Mouse (Mus musculus) layer of hippocampus, adult 11-12 months (tissue): ENCODE measurements at regions not wholly inside any gene's neighbourhood (a gene's known extent, or its start where the extent isn't known, plus 50 kb on each side); places are given as distances from the start of the nearest gene placed in this dataset.

ENCODE experiments used
- DNase-seq: peaks from one replicate; pipeline ENCODE4 v3.0.0; 2022; ENCODE audit warnings: low spot score

DNA sequence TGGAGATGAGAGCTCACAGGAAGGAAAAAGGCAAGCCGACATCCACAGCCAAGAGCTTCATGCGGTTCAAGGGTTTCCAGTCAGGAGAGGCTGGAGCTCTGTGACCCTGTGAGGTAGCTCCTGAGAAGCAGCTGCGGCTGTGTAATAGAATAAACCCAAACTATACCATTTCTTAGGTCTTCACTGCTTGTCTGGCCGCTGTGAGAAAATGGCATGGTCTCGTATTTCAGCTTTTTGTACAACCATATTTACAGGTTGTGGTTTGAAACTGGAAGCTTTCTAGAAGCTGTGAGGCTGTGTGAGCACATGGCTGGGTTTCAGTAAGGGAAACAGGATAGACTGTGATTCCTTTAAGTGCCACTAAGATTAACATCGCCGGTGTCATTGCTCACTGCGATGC, 388.6 kb upstream of the Gm11114 start:
- DNase-seq = no peak

DNA sequence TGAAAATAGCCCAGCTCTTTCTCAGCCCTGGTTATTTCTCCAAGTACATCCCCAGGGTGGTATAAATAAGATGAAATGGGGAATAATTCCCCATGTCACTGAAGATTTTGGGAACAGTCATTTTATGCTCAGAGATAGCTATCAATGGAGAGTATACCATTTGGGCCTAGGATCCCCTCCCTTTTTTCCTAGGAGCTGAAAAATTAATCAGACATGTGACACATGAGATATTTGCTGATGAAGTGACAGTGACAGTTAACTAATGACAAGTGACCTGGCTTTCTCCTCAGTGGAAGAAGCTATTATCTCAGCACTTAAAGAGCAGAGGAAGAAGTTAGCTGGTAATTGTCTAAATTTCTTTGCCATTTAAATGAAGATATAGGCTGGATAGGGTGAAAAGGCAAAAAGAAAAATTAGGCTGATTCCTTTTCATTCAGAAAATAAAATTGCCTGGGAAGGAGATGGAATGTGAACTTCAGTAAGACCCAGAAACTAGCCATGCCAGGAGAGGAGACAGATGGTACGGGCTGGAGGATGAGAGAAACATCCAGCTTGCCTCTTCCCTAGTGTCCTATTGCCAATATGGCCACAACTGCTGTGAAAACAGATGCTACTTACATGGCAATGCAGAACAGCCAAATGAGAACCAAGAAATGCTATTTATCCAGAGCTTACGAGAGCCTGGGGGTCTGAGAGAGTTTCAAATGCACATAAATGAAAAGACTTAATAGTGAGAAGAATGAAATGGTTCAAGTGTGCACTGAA, 376.1 kb upstream of the Gm11114 start:
- DNase-seq = no peak

DNA sequence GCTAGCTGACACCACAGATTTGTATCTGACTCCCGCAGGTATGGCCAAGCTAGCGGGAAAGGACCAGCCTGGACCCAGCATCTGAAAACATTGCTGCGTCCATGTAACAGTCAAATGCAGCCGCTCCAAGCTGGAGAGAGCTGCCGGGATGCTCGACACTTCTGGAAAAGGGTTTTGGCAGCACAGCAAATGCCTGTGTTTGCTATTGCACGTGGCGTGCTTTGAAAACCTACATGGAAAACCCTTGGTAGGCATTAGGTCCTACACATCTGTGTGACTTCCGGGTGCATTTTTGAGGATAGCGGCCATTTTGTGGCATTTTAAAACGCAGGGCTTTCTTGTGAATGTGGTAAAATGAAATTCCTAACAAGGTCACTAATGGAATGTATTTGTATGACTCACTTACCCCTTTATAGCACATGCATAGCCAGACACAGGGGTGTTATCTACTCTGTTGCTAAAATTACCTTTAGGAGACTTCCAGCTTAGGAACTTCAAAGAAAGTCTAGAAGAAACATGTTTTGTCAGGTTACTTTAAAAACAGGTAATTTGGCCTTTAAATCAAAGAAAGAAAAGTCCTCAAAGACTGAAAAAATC, 345.9 kb upstream of the Gm11114 start:
- no peak for DNase-seq

- DNase-seq = no peak
Observed at GRCm38 (mm10) chr9:84969975-84970608, 342.5 kb upstream of the Gm11114 start.

GRCm38 (mm10) chr9:84977470-84977869, 335.1 kb upstream of the Gm11114 start:
- DNase-seq = no peak

- no peak for DNase-seq
Observed at GRCm38 (mm10) chr9:85003414-85003813, 309.2 kb upstream of the Gm11114 start.

GRCm38 (mm10) chr9:85011361-85011760, 301.2 kb upstream of the Gm11114 start:
- DNase-seq = no peak

GRCm38 (mm10) chr9:85048112-85048978, 264.2 kb upstream of the Gm11114 start:
- no peak for DNase-seq

DNA sequence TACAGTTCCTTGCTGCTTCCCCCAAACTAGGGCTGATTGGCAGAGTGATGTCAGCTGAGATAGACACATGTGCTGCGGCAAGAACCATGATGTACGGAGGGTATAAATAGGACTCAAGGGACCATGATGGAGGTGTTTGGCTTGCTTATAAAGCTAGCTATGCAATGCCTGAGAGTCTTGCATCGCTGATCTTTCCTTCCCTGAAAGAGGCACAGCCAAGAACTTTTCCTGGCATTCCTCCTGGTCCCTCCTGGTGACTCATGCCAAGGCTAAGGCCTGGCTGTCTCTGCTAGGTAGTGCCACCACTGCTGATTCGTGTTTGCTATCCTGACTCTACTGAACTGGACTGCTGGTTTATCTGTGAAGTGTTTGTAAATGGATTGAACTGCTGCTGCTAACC, 260.0 kb upstream of the Gm11114 start:
- DNase-seq = no peak

DNA sequence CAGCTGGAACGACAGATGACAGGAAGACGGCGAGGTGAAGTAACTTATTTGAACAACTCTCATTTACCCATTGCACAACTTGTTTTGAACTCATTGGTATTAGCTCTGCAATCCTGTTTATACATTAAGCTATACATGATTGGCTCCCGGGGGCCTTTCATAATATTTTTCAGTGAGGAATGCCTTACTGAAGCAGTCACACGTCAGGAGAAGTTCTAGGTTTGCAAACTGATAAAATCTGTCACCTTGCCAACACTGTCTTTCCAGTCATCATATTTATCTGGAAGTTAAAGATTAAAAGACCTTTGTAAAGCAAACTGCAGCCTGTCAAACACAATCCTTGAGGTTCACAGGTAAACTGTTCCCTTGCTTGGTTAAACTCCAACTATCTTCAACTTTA, 232.6 kb upstream of the Gm11114 start:
- no peak for DNase-seq

DNA sequence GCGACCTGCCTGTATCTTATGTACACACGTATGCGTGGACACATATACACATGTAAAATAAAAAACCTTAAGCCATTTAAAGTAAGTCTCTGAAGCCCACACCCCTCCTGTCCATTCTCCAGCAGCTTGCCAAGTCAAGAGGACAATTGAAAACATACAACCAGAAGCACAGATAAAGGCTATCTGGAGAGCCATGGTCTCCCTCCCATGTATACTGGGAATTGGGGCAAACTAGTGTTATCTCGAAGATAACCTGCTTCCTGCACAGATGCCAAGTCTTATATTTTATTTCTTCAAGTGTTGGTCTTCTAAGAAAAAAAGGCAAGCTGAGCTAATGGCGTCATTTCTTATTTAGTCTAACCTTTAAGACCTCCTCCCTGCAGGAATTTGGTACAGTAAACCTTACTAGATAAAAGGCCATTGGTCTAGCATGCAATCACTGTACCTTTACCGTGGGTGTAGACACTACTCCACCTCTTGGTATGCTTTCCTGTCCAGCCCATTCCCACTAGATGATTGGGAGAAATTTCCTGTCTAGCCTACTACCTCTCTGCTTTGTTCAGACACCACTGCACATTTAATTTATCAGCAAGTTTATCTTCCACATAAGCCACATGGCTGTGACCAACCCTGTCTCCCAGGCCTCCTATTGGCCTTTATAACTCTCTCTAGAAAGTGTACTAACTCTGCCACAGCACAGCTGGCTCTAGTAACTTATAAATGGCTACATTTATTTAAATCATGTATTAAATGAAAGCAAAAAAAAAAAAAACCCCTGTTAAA, 223.8 kb upstream of the Gm11114 start:
- no peak for DNase-seq

DNA sequence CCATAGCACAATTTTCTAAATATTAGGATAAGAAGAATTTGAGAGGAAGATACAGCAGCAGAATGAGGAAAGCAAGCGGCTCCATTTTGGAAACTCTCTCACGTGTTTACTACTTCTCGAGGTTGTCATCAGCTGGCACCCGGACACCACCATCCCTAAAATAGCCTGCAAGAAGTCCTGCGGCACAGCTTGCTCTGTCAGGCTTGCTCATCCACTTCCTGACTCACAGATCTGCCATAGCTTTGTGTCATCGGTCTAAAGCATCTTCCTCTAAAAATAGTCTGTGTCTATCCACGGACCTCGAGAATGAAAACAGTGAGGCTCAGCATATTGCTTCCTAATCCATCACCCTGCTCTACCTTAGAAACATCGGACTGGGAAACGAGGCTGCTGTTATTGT, 222.3 kb upstream of the Gm11114 start:
- peak; percentile 11 for DNase-seq

DNA sequence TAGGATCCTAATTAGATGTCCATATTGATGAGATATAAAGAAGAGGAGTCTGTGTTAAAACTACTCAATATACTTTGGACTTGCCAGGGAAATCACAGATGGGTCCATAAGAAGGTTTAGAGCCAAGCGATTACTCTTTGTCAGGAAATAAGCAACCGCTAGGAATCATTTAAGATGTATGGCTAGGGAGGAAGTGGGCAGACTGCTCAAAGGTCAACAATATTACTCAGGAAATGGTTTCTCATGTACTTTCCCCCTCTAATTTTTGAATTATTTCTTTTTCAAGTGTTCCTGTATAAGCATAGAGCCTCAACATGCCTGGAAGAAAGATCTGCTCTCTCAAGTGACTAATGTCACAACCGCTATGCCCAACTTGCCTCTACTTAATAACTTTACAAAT, 217.3 kb upstream of the Gm11114 start:
- no peak for DNase-seq

DNA sequence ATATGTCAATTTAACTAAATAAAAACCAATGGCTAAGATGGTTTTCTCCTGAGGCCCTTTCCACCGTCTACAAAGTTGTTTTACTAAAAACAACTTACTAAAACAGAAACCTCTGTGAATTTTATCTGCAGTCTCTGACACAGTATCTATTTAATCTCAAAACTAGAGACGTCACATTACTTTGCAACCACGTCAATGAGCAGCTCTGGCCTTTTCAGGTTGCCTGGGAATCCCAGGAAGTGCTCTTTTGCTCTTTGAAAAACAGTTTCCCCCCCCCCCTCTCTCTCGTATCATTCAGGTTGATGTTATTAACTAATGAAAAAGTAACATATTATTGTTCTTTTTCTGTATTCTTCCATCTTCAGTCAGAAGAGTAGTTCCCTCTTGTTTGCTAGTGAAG, 216.1 kb upstream of the Gm11114 start:
- DNase-seq = no peak

- no peak for DNase-seq
Observed at GRCm38 (mm10) chr9:85112928-85113327, 199.6 kb upstream of the Gm11114 start.

- DNase-seq = no peak
Observed at GRCm38 (mm10) chr9:85114234-85114633, 198.3 kb upstream of the Gm11114 start.

- DNase-seq = no peak
Observed at GRCm38 (mm10) chr9:85120061-85120460, 192.5 kb upstream of the Gm11114 start.

DNA sequence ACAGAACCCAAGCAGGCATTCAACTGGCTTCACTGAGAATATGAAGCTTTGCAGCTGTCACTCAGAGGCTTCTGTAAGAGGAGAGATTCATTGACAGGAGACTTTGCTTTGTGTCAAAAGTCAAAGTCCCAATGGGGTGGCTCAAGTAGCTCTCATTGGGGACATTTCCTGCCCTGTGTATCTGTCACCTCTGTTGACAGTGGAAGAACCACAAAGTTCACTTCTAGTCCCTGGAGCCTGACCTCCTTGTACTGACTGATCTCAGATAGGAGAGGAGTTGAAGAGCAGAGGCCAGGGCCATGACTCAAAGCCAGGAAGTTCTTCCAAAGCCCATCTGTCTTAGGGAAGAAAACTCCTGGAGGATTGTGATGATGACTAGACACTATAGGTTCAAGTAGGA, 191.5 kb upstream of the Gm11114 start:
- DNase-seq = no peak

GRCm38 (mm10) chr9:85123706-85124105, 188.9 kb upstream of the Gm11114 start:
- DNase-seq = no peak

DNA sequence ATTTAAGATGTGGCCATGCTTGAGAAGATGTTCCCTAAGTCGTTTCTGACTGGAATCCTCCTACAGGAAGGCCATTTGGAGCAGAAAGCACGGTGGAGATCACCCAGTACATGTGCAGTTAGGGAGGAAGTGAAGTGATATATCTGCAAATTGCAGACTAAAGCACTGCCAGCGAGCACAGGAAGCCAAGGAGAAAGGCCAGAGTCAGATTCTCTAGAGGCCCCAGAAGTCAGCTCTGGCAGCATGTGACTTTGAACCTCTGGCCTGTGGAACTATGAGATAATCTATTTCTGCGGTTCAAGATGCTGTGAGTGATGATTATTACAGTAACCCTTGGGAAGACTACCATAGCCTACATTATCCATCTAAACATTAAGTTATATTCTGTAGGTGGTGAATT, 186.8 kb upstream of the Gm11114 start:
- no peak for DNase-seq

DNA sequence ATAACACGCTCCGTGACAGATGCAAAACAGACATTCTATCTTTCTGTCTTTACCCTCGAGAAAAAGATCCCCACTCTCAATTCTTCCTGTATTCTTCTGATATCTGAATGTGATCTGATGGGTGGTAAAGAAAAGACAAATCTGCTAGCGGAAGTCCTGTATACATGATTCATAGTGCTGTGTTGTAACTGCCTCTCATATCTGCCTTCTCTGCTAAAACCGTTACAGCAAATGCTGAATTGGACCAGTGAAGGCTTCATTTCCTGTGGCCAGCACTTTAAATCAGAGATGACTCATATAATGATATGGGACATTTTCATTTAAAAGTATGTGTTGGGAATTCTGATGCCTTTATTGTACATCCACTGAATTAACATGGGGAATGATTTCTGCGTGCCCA, 186.0 kb upstream of the Gm11114 start:
- DNase-seq = no peak

DNA sequence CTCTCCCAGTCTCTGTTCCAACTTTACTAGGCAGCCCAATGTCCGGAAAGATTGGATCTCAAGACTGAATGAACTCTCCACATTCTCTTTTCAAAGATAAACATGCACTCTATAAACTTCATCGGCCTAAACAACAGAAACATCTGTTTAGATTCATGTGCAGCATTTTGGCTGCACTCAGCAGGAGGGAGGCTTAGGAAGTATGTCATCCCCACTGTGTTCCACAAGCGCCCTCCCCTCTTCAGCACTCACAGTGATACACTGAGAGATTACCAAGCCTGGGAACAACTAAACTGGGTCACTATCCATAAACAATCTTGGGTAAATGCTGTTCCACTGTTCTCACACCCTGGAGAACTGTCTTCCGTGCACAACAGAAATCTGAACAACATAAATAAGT, 185.5 kb upstream of the Gm11114 start:
- no peak for DNase-seq
